Mouse (Mus musculus): Measurements from ENCODE around the gene Mpg. TPM values are rescaled to one million over a fixed set of nuclear protein-coding genes. Genes with fewer than 3 reads are reported as not detected.

Gene Mpg
- polyA plus RNA-seq, 1 experiment from 2014 or later = 37.9 TPM

DNA sequence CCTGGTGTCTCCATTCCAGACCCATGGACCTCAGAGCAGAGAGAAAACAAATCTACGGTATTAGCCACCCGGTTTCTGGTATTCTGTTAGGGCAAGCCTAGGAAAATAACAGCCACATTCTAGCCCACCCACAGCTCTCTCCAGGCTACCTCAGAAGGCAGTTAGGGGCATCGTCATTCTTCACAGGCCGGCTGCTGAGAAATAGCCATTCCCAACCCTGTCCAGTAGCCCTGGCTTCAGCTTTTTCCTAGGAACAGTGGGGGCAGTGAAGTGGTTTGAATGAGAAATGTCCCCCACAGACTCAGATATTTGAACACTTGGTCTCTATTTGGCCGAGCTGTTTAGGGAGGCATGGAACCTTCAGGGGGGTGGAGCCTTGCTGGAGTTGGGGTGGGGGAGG is 36.9 kb upstream of the Mpg start:
- ATAC-seq (ENCODE audit: insufficient number of reproducible peaks, insufficient read depth, low FRiP score, low read depth) = no peak
- 68% methylated on average over 5 of the region's 5 CpGs for WGBS
- no peak overlapping the region for H3K27ac ChIP-seq (ENCODE audit: low read length)
- no peak overlapping the region for H3K9ac ChIP-seq (replicated peaks; ENCODE audit: low read depth, low read length)
- H3K4me2 ChIP-seq (replicated peaks; ENCODE audit: low read depth, low read length) = no peak overlapping the region
- H3K36me3 ChIP-seq (ENCODE audit: control insufficient read depth, insufficient read depth, low read length) = no peaks in the 10 kb centered on the region
- H3K27me3 ChIP-seq (ENCODE audit: control insufficient read depth, insufficient read depth, low read length) = no peaks in the 10 kb centered on the region
- no peak overlapping the region for H3K4me3 ChIP-seq (ENCODE audit: low read depth, low read length)
- no peaks in the 10 kb centered on the region for H3K9me3 ChIP-seq (ENCODE audit: control insufficient read depth, low read depth, low read length)
- no peaks in the 10 kb centered on the region for H3K4me1 ChIP-seq (ENCODE audit: control insufficient read depth, insufficient read depth, low read length)

GRCm38 (mm10) chr11:32190119-32190518 is 36.2 kb upstream of the Mpg start:
- H3K4me3 ChIP-seq (ENCODE audit: low read depth, low read length) = no peak overlapping the region
- H3K4me1 ChIP-seq (ENCODE audit: control insufficient read depth, insufficient read depth, low read length) = no peaks in the 10 kb centered on the region
- H3K9me3 ChIP-seq (ENCODE audit: control insufficient read depth, low read depth, low read length) = no peaks in the 10 kb centered on the region
- H3K9ac ChIP-seq (replicated peaks; ENCODE audit: low read depth, low read length) = no peak overlapping the region
- H3K4me2 ChIP-seq (replicated peaks; ENCODE audit: low read depth, low read length) = no peak overlapping the region
- WGBS = 84% methylated on average over 9 of the region's 9 CpGs
- no peak for ATAC-seq (ENCODE audit: insufficient number of reproducible peaks, insufficient read depth, low FRiP score, low read depth)
- no peak overlapping the region for H3K27ac ChIP-seq (ENCODE audit: low read length)
- H3K36me3 ChIP-seq (ENCODE audit: control insufficient read depth, insufficient read depth, low read length) = no peaks in the 10 kb centered on the region
- H3K27me3 ChIP-seq (ENCODE audit: control insufficient read depth, insufficient read depth, low read length) = no peaks in the 10 kb centered on the region

DNA sequence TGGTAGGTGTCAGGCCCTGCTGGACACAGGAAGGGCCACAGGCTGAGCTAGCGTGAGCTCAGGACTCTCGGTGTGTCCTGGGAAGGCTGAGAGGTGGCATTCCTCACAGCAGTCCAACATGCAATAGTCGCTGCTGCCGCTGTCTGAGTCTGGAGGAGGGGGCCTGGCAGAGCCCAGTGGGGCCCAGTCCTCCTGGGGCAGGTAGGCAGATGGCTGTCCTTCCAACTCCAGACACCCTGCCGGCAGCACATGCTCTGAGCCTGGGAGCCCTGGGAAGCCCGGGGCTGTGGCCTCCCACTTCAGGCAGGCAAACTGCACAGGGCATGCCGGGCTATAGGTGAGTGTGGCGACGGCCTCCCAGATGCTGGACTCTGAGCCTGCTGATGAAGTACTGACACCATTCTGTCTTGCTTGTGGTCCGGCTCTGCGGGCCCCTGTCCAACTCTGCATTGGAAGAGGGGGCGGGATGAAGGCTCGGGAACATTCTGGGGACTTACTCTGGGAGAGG is 35.6 kb upstream of the Mpg start:
- Histone ChIP-seq H3K27me3 (ENCODE audit: control insufficient read depth, insufficient read depth, low read length) (no peaks in the 10 kb centered on the region), H3K4me1 (ENCODE audit: control insufficient read depth, insufficient read depth, low read length) (no peaks in the 10 kb centered on the region), H3K4me2 (replicated peaks; ENCODE audit: low read depth, low read length) (no peak overlapping the region), H3K9ac (replicated peaks; ENCODE audit: low read depth, low read length) (no peak overlapping the region), H3K27ac (ENCODE audit: low read length) (no peak overlapping the region), H3K9me3 (ENCODE audit: control insufficient read depth, low read depth, low read length) (no peaks in the 10 kb centered on the region), H3K36me3 (ENCODE audit: control insufficient read depth, insufficient read depth, low read length) (no peaks in the 10 kb centered on the region), H3K4me3 (ENCODE audit: low read depth, low read length) (no peak overlapping the region)
- ATAC-seq (ENCODE audit: insufficient number of reproducible peaks, insufficient read depth, low FRiP score, low read depth) = no peak
- WGBS = 77% methylated on average over 13 of the region's 13 CpGs

GRCm38 (mm10) chr11:32193156-32193555 is 33.1 kb upstream of the Mpg start:
- WGBS = 86% methylated on average over 10 of the region's 10 CpGs
- Histone ChIP-seq H3K27ac (ENCODE audit: low read length) (no peak overlapping the region), H3K4me1 (ENCODE audit: control insufficient read depth, insufficient read depth, low read length) (no peaks in the 10 kb centered on the region), H3K9ac (replicated peaks; ENCODE audit: low read depth, low read length) (no peak overlapping the region), H3K27me3 (ENCODE audit: control insufficient read depth, insufficient read depth, low read length) (no peaks in the 10 kb centered on the region), H3K4me3 (ENCODE audit: low read depth, low read length) (no peak overlapping the region), H3K9me3 (ENCODE audit: control insufficient read depth, low read depth, low read length) (no peaks in the 10 kb centered on the region), H3K4me2 (replicated peaks; ENCODE audit: low read depth, low read length) (no peak overlapping the region), H3K36me3 (ENCODE audit: control insufficient read depth, insufficient read depth, low read length) (no peaks in the 10 kb centered on the region)
- no peak for ATAC-seq (ENCODE audit: insufficient number of reproducible peaks, insufficient read depth, low FRiP score, low read depth)

- WGBS = 80% methylated on average over 10 of the region's 10 CpGs
- Histone ChIP-seq H3K9me3 (ENCODE audit: control insufficient read depth, low read depth, low read length) (no peaks in the 10 kb centered on the region), H3K27ac (ENCODE audit: low read length) (no peak overlapping the region), H3K4me1 (ENCODE audit: control insufficient read depth, insufficient read depth, low read length) (no peaks in the 10 kb centered on the region), H3K4me2 (replicated peaks; ENCODE audit: low read depth, low read length) (no peak overlapping the region), H3K27me3 (ENCODE audit: control insufficient read depth, insufficient read depth, low read length) (no peaks in the 10 kb centered on the region), H3K36me3 (ENCODE audit: control insufficient read depth, insufficient read depth, low read length) (no peaks in the 10 kb centered on the region), H3K9ac (replicated peaks; ENCODE audit: low read depth, low read length) (no peak overlapping the region), H3K4me3 (ENCODE audit: low read depth, low read length) (no peak overlapping the region)
- no peak for ATAC-seq (ENCODE audit: insufficient number of reproducible peaks, insufficient read depth, low FRiP score, low read depth)
Observed at GRCm38 (mm10) chr11:32194086-32194485, 32.2 kb upstream of the Mpg start.

- no peak overlapping the region for H3K4me3 ChIP-seq (ENCODE audit: low read depth, low read length)
- no peak for ATAC-seq (ENCODE audit: insufficient number of reproducible peaks, insufficient read depth, low FRiP score, low read depth)
- H3K9me3 ChIP-seq (ENCODE audit: control insufficient read depth, low read depth, low read length) = no peaks in the 10 kb centered on the region
- H3K9ac ChIP-seq (replicated peaks; ENCODE audit: low read depth, low read length) = no peak overlapping the region
- no peaks in the 10 kb centered on the region for H3K36me3 ChIP-seq (ENCODE audit: control insufficient read depth, insufficient read depth, low read length)
- no peaks in the 10 kb centered on the region for H3K4me1 ChIP-seq (ENCODE audit: control insufficient read depth, insufficient read depth, low read length)
- no peak overlapping the region for H3K4me2 ChIP-seq (replicated peaks; ENCODE audit: low read depth, low read length)
- no peak overlapping the region for H3K27ac ChIP-seq (ENCODE audit: low read length)
- 85% methylated on average over 5 of the region's 5 CpGs for WGBS
- H3K27me3 ChIP-seq (ENCODE audit: control insufficient read depth, insufficient read depth, low read length) = no peaks in the 10 kb centered on the region
Observed at GRCm38 (mm10) chr11:32194626-32195025, 31.7 kb upstream of the Mpg start.

DNA sequence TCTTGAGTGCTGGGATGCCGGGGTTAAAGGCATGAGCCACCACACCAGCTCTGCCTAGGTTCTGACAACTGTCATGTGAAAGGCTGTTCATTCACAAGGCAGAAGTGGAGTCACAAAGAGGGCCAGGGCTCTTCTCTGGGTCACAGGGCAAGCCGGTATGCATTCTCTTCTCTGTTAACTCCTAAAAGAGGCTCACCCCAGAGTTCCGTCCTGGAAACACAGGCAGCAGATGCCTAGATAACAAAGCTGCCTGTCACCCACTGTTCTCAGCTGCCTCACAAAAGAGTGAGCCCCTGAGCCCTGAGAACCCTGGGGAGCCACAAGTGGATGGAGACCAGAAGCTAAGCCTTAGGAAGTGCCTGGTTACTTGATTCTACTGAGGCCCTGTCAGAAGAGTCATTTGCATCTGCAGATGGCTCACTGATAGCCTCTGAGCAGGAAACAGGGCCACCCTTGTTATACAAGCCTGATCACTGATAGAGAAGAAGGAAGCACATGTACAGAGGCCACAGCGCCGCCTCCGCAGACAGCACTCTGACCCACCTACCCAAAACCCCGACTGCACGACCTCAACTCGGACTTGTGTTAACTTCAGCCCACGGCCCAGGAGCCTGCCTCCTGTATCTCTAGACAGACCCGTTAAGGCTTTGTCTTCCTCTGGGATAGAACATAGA is 30.3 kb upstream of the Mpg start:
- Histone ChIP-seq H3K27me3 (ENCODE audit: control insufficient read depth, insufficient read depth, low read length) (no peaks in the 10 kb centered on the region), H3K4me3 (ENCODE audit: low read depth, low read length) (no peak overlapping the region), H3K36me3 (ENCODE audit: control insufficient read depth, insufficient read depth, low read length) (no peaks in the 10 kb centered on the region), H3K9ac (replicated peaks; ENCODE audit: low read depth, low read length) (no peak overlapping the region), H3K9me3 (ENCODE audit: control insufficient read depth, low read depth, low read length) (no peaks in the 10 kb centered on the region), H3K4me2 (replicated peaks; ENCODE audit: low read depth, low read length) (no peak overlapping the region), H3K27ac (ENCODE audit: low read length) (no peak overlapping the region), H3K4me1 (ENCODE audit: control insufficient read depth, insufficient read depth, low read length) (no peaks in the 10 kb centered on the region)
- WGBS = 37% methylated on average over 11 of the region's 11 CpGs
- ATAC-seq (ENCODE audit: insufficient number of reproducible peaks, insufficient read depth, low FRiP score, low read depth) = no peak

- no peak for ATAC-seq (ENCODE audit: insufficient number of reproducible peaks, insufficient read depth, low FRiP score, low read depth)
- H3K27me3 ChIP-seq (ENCODE audit: control insufficient read depth, insufficient read depth, low read length) = no peaks in the 10 kb centered on the region
- no peak overlapping the region for H3K4me2 ChIP-seq (replicated peaks; ENCODE audit: low read depth, low read length)
- 54% methylated on average over 6 of the region's 6 CpGs for WGBS
- no peaks in the 10 kb centered on the region for H3K36me3 ChIP-seq (ENCODE audit: control insufficient read depth, insufficient read depth, low read length)
- no peak overlapping the region for H3K27ac ChIP-seq (ENCODE audit: low read length)
- no peak overlapping the region for H3K9ac ChIP-seq (replicated peaks; ENCODE audit: low read depth, low read length)
- no peaks in the 10 kb centered on the region for H3K4me1 ChIP-seq (ENCODE audit: control insufficient read depth, insufficient read depth, low read length)
- no peaks in the 10 kb centered on the region for H3K9me3 ChIP-seq (ENCODE audit: control insufficient read depth, low read depth, low read length)
- no peak overlapping the region for H3K4me3 ChIP-seq (ENCODE audit: low read depth, low read length)
Observed at GRCm38 (mm10) chr11:32196727-32197126, 29.6 kb upstream of the Mpg start.

- Histone ChIP-seq H3K4me2 (replicated peaks; ENCODE audit: low read depth, low read length) (no peak overlapping the region), H3K4me3 (ENCODE audit: low read depth, low read length) (no peak overlapping the region), H3K27ac (ENCODE audit: low read length) (no peak overlapping the region), H3K9me3 (ENCODE audit: control insufficient read depth, low read depth, low read length) (no peaks in the 10 kb centered on the region), H3K4me1 (ENCODE audit: control insufficient read depth, insufficient read depth, low read length) (no peaks in the 10 kb centered on the region), H3K27me3 (ENCODE audit: control insufficient read depth, insufficient read depth, low read length) (no peaks in the 10 kb centered on the region), H3K36me3 (ENCODE audit: control insufficient read depth, insufficient read depth, low read length) (no peaks in the 10 kb centered on the region), H3K9ac (replicated peaks; ENCODE audit: low read depth, low read length) (no peak overlapping the region)
- no peak for ATAC-seq (ENCODE audit: insufficient number of reproducible peaks, insufficient read depth, low FRiP score, low read depth)
- WGBS = 23% methylated on average over 3 of the region's 3 CpGs
Observed at GRCm38 (mm10) chr11:32197766-32198165, 28.5 kb upstream of the Mpg start.
